Mouse (Mus musculus) intestine, postnatal 0 days (tissue): ENCODE data around the gene Zdhhc8. TPM values are rescaled to one million over a fixed set of nuclear protein-coding genes. Genes with fewer than 3 reads are reported as not detected.
A peak's percentile ranks its signal among the peaks of the same experiment; 100 is the strongest.

Experiments used
- ATAC-seq: fragments of 200-750 bp; cut with Nextera tagmentation; 2 replicates; pipeline ENCODE4 v1.8.0; 2017; ENCODE audit warnings: mild to moderate bottlenecking, moderate TSS enrichment, moderate library complexity
- H3K27ac ChIP-seq: fragments of 300-500 bp; sonication (generic); 2 replicates; pipeline ENCODE4 v1.5.1; 2014; ENCODE audit warnings: mild to moderate bottlenecking, low read depth, low read length, moderate library complexity
- H3K27me3 ChIP-seq: fragments of 300-500 bp; sonication (generic); replicated peaks from 2 replicates; pipeline ENCODE4 v1.6.1; 2014; ENCODE audit warnings: low read length, mixed read lengths; ENCODE audit not compliant: control insufficient read depth, insufficient read depth
- H3K36me3 ChIP-seq: fragments of 300-500 bp; sonication (generic); 2 replicates; pipeline ENCODE4 v1.6.1; 2014; ENCODE audit warnings: mild to moderate bottlenecking, moderate library complexity; ENCODE audit not compliant: control insufficient read depth, insufficient read depth
- H3K4me1 ChIP-seq: fragments of 300-500 bp; sonication (generic); replicated peaks from 2 replicates; pipeline ENCODE4 v1.6.1; 2014; ENCODE audit warnings: antibody characterized with exemption, low read length, mixed read lengths; ENCODE audit not compliant: control insufficient read depth, insufficient read depth
- H3K4me2 ChIP-seq: fragments of 300-500 bp; sonication (generic); replicated peaks from 2 replicates; pipeline ENCODE4 v1.6.1; 2014; ENCODE audit warnings: low read depth, mild to moderate bottlenecking, moderate library complexity
- H3K4me3 ChIP-seq: fragments of 300-500 bp; sonication (generic); 2 replicates; pipeline ENCODE4 v1.5.1; 2014; ENCODE audit warnings: low read depth, low read length
- H3K9ac ChIP-seq: fragments of 300-500 bp; sonication (generic); 2 replicates; pipeline ENCODE4 v1.6.1; 2014; ENCODE audit warnings: mild to moderate bottlenecking, low read depth, low read length
- H3K9me3 ChIP-seq: fragments of 300-500 bp; sonication (generic); 2 replicates; pipeline ENCODE4 v1.6.1; 2016; ENCODE audit warnings: mixed run types; ENCODE audit not compliant: control insufficient read depth
- CTCF ChIP-seq: sonication (generic); IDR thresholded peaks from 2 replicates; pipeline ENCODE4 v1.5.1; 2016; ENCODE audit warnings: low read depth, mild to moderate bottlenecking, control low read depth, antibody characterized with exemption, moderate library complexity
- WGBS: fragments of 180-500 bp; shearing (Covaris S2); extraction: QIAGEN DNeasy Blood & Tissue Kit; methylation state at CpG from one replicate; pipeline ENCODE4 v1.1.7; 2014; 5-methylcytosine and 5-hydroxymethylcytosine counted together
- polyA plus RNA-seq: library from polyadenylated mRNA; unstranded; fragments of >200 nt; fragmentation: Nextera tagmentation; extraction: Ambion mirVana; gene quantifications from 2 replicates; pipeline ENCODE4 v1.2.1, GENCODE M21; 2015

Zdhhc8 gene
- polyA plus RNA-seq, 1 experiment from 2014 or later = 4.3 TPM

- TF ChIP-seq CTCF = no peak
- WGBS = 88% methylated on average over 8 of the region's 8 CpGs
Measured at GRCm38 (mm10) chr16:18182766-18183165, 52.2 kb downstream of the Zdhhc8 start.

GRCm38 (mm10) chr16:18181398-18181797 is 53.5 kb downstream of the Zdhhc8 start:
- Histone ChIP-seq H3K4me3 (no peak overlapping the region), H3K36me3 (no peaks in the 10 kb centered on the region), H3K9ac (no peak overlapping the region), H3K9me3 (no peaks in the 10 kb centered on the region), H3K4me2 (no peak overlapping the region), H3K27ac (no peak overlapping the region), H3K4me1 (no peaks in the 10 kb centered on the region; the same call in 1 of the 2 replicates), H3K27me3 (no peaks in the 10 kb centered on the region)
- ATAC-seq = no peak
- WGBS = 46% methylated on average over 10 of the region's 10 CpGs
- TF ChIP-seq CTCF = no peak

More at GRCm38 (mm10) chr16:18182766-18183165, 52.2 kb downstream of the Zdhhc8 start:
- Histone ChIP-seq H3K27me3 (no peaks in the 10 kb centered on the region), H3K4me3 (no peak overlapping the region), H3K27ac (no peak overlapping the region), H3K9ac (no peak overlapping the region), H3K4me1 (no peaks in the 10 kb centered on the region; the same call in 1 of the 2 replicates), H3K9me3 (no peaks in the 10 kb centered on the region), H3K36me3 (no peaks in the 10 kb centered on the region), H3K4me2 (no peak overlapping the region)
- no peak for ATAC-seq

- H3K27ac ChIP-seq = no peak overlapping the region
- no peak overlapping the region for H3K4me2 ChIP-seq
- H3K36me3 ChIP-seq = no peaks in the 10 kb centered on the region
- H3K27me3 ChIP-seq = no peaks in the 10 kb centered on the region
- no peak for ATAC-seq
- H3K9me3 ChIP-seq = no peaks in the 10 kb centered on the region
- H3K4me1 ChIP-seq = no peaks in the 10 kb centered on the region
- TF ChIP-seq CTCF = no peak
- WGBS = 22% methylated on average over 2 of the region's 2 CpGs
- H3K4me3 ChIP-seq = no peak overlapping the region
- no peak overlapping the region for H3K9ac ChIP-seq
Measured at GRCm38 (mm10) chr16:18179591-18179990, 55.3 kb downstream of the Zdhhc8 start.

- Histone ChIP-seq H3K27me3 (no peaks in the 10 kb centered on the region), H3K4me2 (no peak overlapping the region), H3K4me3 (no peak overlapping the region), H3K9me3 (no peaks in the 10 kb centered on the region), H3K4me1 (no peaks in the 10 kb centered on the region), H3K9ac (no peak overlapping the region), H3K27ac (no peak overlapping the region), H3K36me3 (no peaks in the 10 kb centered on the region)
- 61% methylated on average over 4 of the region's 4 CpGs for WGBS
- ATAC-seq = no peak
- peak; percentile 65 for TF ChIP-seq CTCF
Measured at GRCm38 (mm10) chr16:18176758-18177157, 58.2 kb downstream of the Zdhhc8 start.

GRCm38 (mm10) chr16:18175817-18176541 is 59.0 kb downstream of the Zdhhc8 start:
- TF ChIP-seq CTCF = no peak
- no peak overlapping the region for H3K4me2 ChIP-seq
- no peak for ATAC-seq
- H3K9ac ChIP-seq = no peak overlapping the region
- no peaks in the 10 kb centered on the region for H3K36me3 ChIP-seq
- H3K4me3 ChIP-seq = no peak overlapping the region
- no peaks in the 10 kb centered on the region for H3K4me1 ChIP-seq
- WGBS = 35% methylated on average over 6 of the region's 6 CpGs
- no peaks in the 10 kb centered on the region for H3K27me3 ChIP-seq
- H3K9me3 ChIP-seq = no peaks in the 10 kb centered on the region
- H3K27ac ChIP-seq = no peak overlapping the region

GRCm38 (mm10) chr16:18173788-18174187 is 61.1 kb downstream of the Zdhhc8 start:
- WGBS = 68% methylated on average over 11 of the region's 11 CpGs
- H3K9ac ChIP-seq = no peak overlapping the region
- TF ChIP-seq CTCF = no peak
- H3K36me3 ChIP-seq = no peaks in the 10 kb centered on the region
- no peaks in the 10 kb centered on the region for H3K4me1 ChIP-seq
- no peaks in the 10 kb centered on the region for H3K27me3 ChIP-seq
- H3K27ac ChIP-seq = no peak overlapping the region
- no peaks in the 10 kb centered on the region for H3K9me3 ChIP-seq
- no peak overlapping the region for H3K4me2 ChIP-seq
- no peak overlapping the region for H3K4me3 ChIP-seq
- no peak for ATAC-seq
